In genomic region chr13:83460620-83461019, GRCm38 (mm10) we compare ENCODE assay signal across 25 mouse cellular contexts. TPM values are rescaled to one million over a fixed set of nuclear protein-coding genes. Genes with fewer than 3 reads are reported as not detected.
DNase-seq lines count a peak whose midpoint lies in the region; ATAC-seq lines count a peak whose summit lies in the region.
"Had no signal": no experiment of that assay in that cellular context is flagged by ENCODE, and none has a peak within 500 bp of the region (broad histone marks: within the 10 kb centered on the region; RNA-seq: fewer than 3 reads in every experiment).

No protein-coding gene starts in this region.

- H3K36me3 ChIP-seq in embryonic facial prominence, embryonic 15.5 days = no peaks in the 10 kb centered on the region
- H3K36me3 ChIP-seq in embryonic facial prominence, embryonic 10.5 days (replicated peaks) = no peaks in the 10 kb centered on the region
- no peaks in the 10 kb centered on the region for H3K36me3 ChIP-seq in liver, embryonic 16.5 days (ENCODE audit: control insufficient read depth, insufficient read depth)
- H3K36me3 ChIP-seq in liver, embryonic 11.5 days (ENCODE audit: control insufficient read depth, insufficient read depth, low read length) = no peaks in the 10 kb centered on the region
- H3K36me3 ChIP-seq: G1E; hindbrain, embryonic 12.5 days; hindbrain, embryonic 15.5 days had no signal

- H3K27me3 ChIP-seq in embryonic facial prominence, embryonic 15.5 days = no peaks in the 10 kb centered on the region
- no peaks in the 10 kb centered on the region for H3K27me3 ChIP-seq in embryonic facial prominence, embryonic 10.5 days (replicated peaks; ENCODE audit: low read depth, poor library complexity, severe bottlenecking)
- H3K27me3 ChIP-seq in liver, embryonic 16.5 days (ENCODE audit: control insufficient read depth, insufficient read depth, low read depth, low read length) = no peaks in the 10 kb centered on the region
- no peaks in the 10 kb centered on the region for H3K27me3 ChIP-seq in liver, embryonic 11.5 days (replicated peaks; ENCODE audit: control insufficient read depth, insufficient read depth, low read length)
- H3K27me3 ChIP-seq: CH12.LX; hindbrain, embryonic 12.5 days; hindbrain, embryonic 15.5 days had no signal

- H3K9ac ChIP-seq in embryonic facial prominence, embryonic 15.5 days = no peak overlapping the region
- no peak overlapping the region for H3K9ac ChIP-seq in liver, embryonic 16.5 days (ENCODE audit: low read depth, low read length)
- no peak overlapping the region for H3K9ac ChIP-seq in liver, embryonic 11.5 days (ENCODE audit: low read depth, low read length)
- H3K9ac ChIP-seq: forebrain, postnatal 0 days; hindbrain, embryonic 12.5 days; hindbrain, embryonic 15.5 days had no signal

- peaks cover 12% of the 10 kb centered on the region; the same call in 1 of the 2 replicates for H3K4me1 ChIP-seq in embryonic facial prominence, embryonic 15.5 days
- H3K4me1 ChIP-seq in embryonic facial prominence, embryonic 10.5 days = no peaks in the 10 kb centered on the region
- H3K4me1 ChIP-seq in liver, embryonic 16.5 days (ENCODE audit: control insufficient read depth, low read depth, low read length) = no peaks in the 10 kb centered on the region
- no peaks in the 10 kb centered on the region for H3K4me1 ChIP-seq in liver, embryonic 11.5 days (replicated peaks; ENCODE audit: control insufficient read depth, insufficient read depth, low read length)
- H3K4me1 ChIP-seq: hindbrain, embryonic 12.5 days; hindbrain, embryonic 15.5 days had no signal

- 81% methylated on average over 1 of the region's 1 CpGs for WGBS in embryonic facial prominence, embryonic 15.5 days
- 82% methylated on average over 1 of the region's 1 CpGs for WGBS in embryonic facial prominence, embryonic 10.5 days
- 23% methylated on average over 1 of the region's 1 CpGs for WGBS in liver, embryonic 16.5 days (ENCODE audit: insufficient replicate concordance)
- 61% methylated on average over 1 of the region's 1 CpGs for WGBS in liver, embryonic 11.5 days

- H3K27ac ChIP-seq in embryonic facial prominence, embryonic 15.5 days (replicated peaks) = 0 out of 2 replicates have a peak overlapping the region, but pooled peaks have one; percentile 55
- no peak overlapping the region for H3K27ac ChIP-seq in embryonic facial prominence, embryonic 10.5 days (replicated peaks)
- H3K27ac ChIP-seq in liver, embryonic 16.5 days (ENCODE audit: low read length) = no peak overlapping the region
- H3K27ac ChIP-seq in liver, embryonic 11.5 days (ENCODE audit: low read depth, low read length) = no peak overlapping the region
- H3K27ac ChIP-seq: gastrocnemius, adult 2 months; hindbrain, embryonic 12.5 days; hindbrain, embryonic 15.5 days had no signal

- no peak overlapping the region for H3K4me3 ChIP-seq in embryonic facial prominence, embryonic 15.5 days (replicated peaks)
- H3K4me3 ChIP-seq in embryonic facial prominence, embryonic 10.5 days = no peak overlapping the region
- H3K4me3 ChIP-seq in liver, embryonic 16.5 days (ENCODE audit: low read depth, low read length) = no peak overlapping the region
- no peak overlapping the region for H3K4me3 ChIP-seq in liver, embryonic 11.5 days (ENCODE audit: low read depth, low read length)
- H3K4me3 ChIP-seq: gastrocnemius, adult 2 months; hindbrain, embryonic 12.5 days; hindbrain, embryonic 15.5 days had no signal

- no peak for ATAC-seq in embryonic facial prominence, embryonic 15.5 days (ENCODE audit: insufficient number of reproducible peaks, low FRiP score, low TSS enrichment, low read depth)
- 0 out of 2 replicates have a peak, but pooled peaks have one; percentile 27 for ATAC-seq in liver, embryonic 16.5 days (ENCODE audit: low read depth)
- no peak; the same call in 1 of the 2 replicates for ATAC-seq in liver, embryonic 11.5 days (replicated peaks; ENCODE audit: low FRiP score)
- 0 out of 2 replicates have a peak, but pooled peaks have one; percentile 17 for ATAC-seq in megakaryocyte progenitor cell, adult 5-6 weeks (replicated peaks; ENCODE audit: poor library complexity)
- ATAC-seq: forebrain, embryonic 14.5 days; forebrain, postnatal 0 days had no signal

- DNase-seq in embryonic facial prominence, embryonic 10.5 days (ENCODE audit: low spot score) = no peak
- DNase-seq in liver, embryonic 11.5 days (ENCODE audit: low spot score) = no peak
- DNase-seq in ovary, postnatal 36 days (ENCODE audit: low spot score) = no peak
- no peak for DNase-seq in lung, postnatal 4 days
- DNase-seq: adrenal gland, adult 8-10 months; adrenal gland, postnatal 25 days; B cell, adult 2 months; cerebellum, adult 11-12 months; cerebellum, adult 8-10 months; cerebellum, postnatal 10 days; cerebellum, postnatal 36 days; embryo, embryonic 11 days; forebrain, postnatal 0 days; gastrocnemius, adult 2 months; gastrocnemius, postnatal 14 days; heart, adult 11 months had no signal

- no peaks in the 10 kb centered on the region for H3K9me3 ChIP-seq in embryonic facial prominence, embryonic 15.5 days (replicated peaks)
- H3K9me3 ChIP-seq in embryonic facial prominence, embryonic 10.5 days = no peaks in the 10 kb centered on the region
- no peaks in the 10 kb centered on the region for H3K9me3 ChIP-seq in liver, embryonic 16.5 days (replicated peaks; ENCODE audit: control insufficient read depth, low read length)
- no peaks in the 10 kb centered on the region for H3K9me3 ChIP-seq in liver, embryonic 11.5 days (ENCODE audit: control insufficient read depth, low read length)
- H3K9me3 ChIP-seq: G1E; hindbrain, embryonic 12.5 days; hindbrain, embryonic 15.5 days had no signal

- H3K4me2 ChIP-seq in embryonic facial prominence, embryonic 15.5 days (replicated peaks) = no peak overlapping the region
- no peak overlapping the region for H3K4me2 ChIP-seq in liver, embryonic 16.5 days (ENCODE audit: low read depth, low read length)
- no peak overlapping the region for H3K4me2 ChIP-seq in liver, embryonic 11.5 days
- H3K4me2 ChIP-seq: heart, embryonic 11.5 days; hindbrain, embryonic 12.5 days; hindbrain, embryonic 15.5 days had no signal

RNA-seq across cellular contexts. Expression of gene Mef2c, which starts 43.2 kb away (rescaled TPM):
- 166 and 185 TPM in 2 replicates for polyA plus RNA-seq in embryonic facial prominence, embryonic 15.5 days (2015; fragmentation: Nextera tagmentation; extraction: Ambion mirVana)
- polyA plus RNA-seq in embryonic facial prominence, embryonic 10.5 days (2016; fragmentation: Nextera tagmentation; extraction: Ambion mirVana) = 17.9 and 18.1 TPM in 2 replicates
- polyA plus RNA-seq in liver, embryonic 16.5 days (2015; fragmentation: Nextera tagmentation; extraction: Ambion mirVana) = 11.9 and 13.0 TPM in 2 replicates
- polyA plus RNA-seq in liver, embryonic 11.5 days (2014; fragmentation: Nextera tagmentation; extraction: Ambion mirVana) = 43.9 and 46.0 TPM in 2 replicates
- total RNA-seq in megakaryocyte progenitor cell, adult 5-6 weeks (2015) = 94.2 and 95.1 TPM in 2 replicates
- 105 and 160 TPM in 2 replicates for total RNA-seq in megakaryocyte progenitor cell, adult 5-6 weeks (2017)
- polyA plus RNA-seq: G1E had no signal

Comparison
In these comparisons a context has a peak if more than half of its experiments do, and no peak if none do; other contexts are left out.
1. ATAC-seq: peak in liver, embryonic 16.5 days (single experiment) and megakaryocyte progenitor cell, adult 5-6 weeks (single experiment); none in embryonic facial prominence, embryonic 15.5 days (single experiment) and liver, embryonic 11.5 days (single experiment).